Mouse (Mus musculus): ENCODE measurements around the gene B830017H08Rik. TPM values are rescaled to one million over a fixed set of nuclear protein-coding genes. Genes with fewer than 3 reads are reported as not detected.

B830017H08Rik gene
- polyA plus RNA-seq (2014; fragmentation: Illumina TruSeq; extraction: RNeasy Lipid Tissue Mini Kit (QIAGEN cat#74804); ENCODE audit: low read depth, low replicate concordance): not detected

DNA sequence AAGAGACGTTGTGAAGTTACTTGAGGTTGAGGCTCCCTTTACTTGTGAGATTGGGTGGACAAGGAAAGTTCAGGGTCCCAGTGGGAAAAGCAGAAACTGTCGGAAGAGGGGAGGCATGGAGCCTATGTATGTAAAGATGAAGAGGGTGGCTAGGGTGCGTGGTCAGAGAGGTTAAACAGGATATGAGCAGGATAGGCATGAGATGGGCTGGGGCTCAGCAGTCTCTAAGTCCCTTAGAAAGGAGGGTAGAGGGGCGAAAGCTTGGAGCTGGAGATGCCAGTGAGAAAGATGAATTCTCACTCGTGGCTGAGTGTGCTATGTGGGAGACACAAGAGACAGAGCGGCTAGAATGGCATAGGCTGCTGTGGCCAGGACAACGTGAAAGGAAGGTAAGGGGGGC is at the start of gene B830017H08Rik:
B830017H08Rik (plus strand) TSS at position 301 of the 400 bp plus-strand sequence.

DNA sequence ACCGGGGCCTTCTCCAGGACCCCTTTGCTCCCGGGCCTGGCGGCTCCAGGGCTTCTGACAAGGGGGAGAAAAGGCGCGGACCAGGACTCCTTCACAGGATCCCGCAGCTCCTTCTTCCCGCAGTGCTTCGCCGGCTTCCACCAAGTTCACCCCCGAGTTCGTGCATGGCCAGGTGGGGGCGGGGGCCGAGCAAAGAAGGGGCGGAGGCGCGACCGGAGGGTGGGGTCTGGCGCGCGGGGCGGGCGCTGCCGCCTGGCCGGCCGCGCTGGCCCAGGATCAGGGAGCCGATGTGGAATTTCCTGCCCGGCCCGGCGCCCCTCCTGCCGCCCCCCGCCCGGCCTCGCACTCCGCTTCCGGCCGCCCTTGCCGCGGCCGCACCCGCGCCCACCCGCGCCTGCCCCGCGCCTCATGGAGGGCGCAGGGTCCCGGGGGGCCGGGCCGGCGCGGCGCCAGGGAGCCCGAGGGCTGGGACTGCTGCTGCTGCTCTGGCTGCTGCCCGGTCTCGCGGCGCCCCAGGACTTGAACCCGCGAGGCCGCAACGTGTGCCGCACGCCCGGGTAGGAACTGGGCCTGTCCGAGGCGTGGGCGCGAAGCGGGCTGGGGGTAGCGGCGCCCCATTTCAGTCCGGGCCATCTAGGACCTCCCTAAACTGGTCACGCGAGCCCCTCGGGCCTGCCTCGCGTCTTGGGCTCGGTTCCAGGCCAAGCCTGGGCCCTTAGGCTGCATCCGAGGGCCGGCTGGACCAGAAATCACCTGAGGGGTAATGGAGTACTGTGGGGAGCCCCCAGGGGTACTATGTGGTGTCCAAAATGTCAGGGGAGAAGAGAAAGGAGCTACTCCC is 35.7 kb upstream of the B830017H08Rik start, which contains the start of gene Scarf2:
Scarf2 (plus strand) TSS at position 312 of the 841 bp plus-strand sequence.

DNA sequence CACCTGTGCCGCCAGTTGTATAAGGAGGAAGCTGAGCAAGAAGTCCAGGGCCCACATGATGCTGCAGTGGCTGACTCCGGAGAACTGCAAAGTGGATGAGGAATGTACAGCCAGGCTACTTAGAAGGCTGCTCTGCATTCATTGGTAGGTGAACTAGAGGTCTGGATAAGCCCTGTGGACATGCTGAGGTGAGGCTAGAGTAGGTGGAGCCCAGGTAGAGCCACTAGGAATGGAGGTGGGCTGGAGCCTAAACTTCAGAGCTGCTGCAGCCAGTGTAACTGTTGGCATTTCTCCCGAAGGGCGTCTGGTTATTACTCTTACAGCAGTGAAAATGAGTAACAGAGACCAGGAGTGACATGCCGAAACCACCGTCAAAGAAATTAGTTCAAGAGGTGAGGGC is 5.1 kb downstream of the B830017H08Rik start, which contains the start of gene Car15:
Car15 (minus strand) TSS at position 314 of the 400 bp plus-strand sequence.

Other genes with a start within 250 kb of the B830017H08Rik start
- gene Slc7a4, start 249.9 kb upstream of the B830017H08Rik start, polyA plus RNA-seq (2014; fragmentation: Illumina TruSeq; extraction: RNeasy Lipid Tissue Mini Kit (QIAGEN cat#74804); ENCODE audit: low read depth, low replicate concordance): 0.32 TPM
- 15.8 TPM for gene Smpd4, start 213.8 kb upstream of the B830017H08Rik start, polyA plus RNA-seq (2014; fragmentation: Illumina TruSeq; extraction: RNeasy Lipid Tissue Mini Kit (QIAGEN cat#74804); ENCODE audit: low read depth, low replicate concordance)
- gene Ccdc74a, start 186.7 kb upstream of the B830017H08Rik start, polyA plus RNA-seq (2014; fragmentation: Illumina TruSeq; extraction: RNeasy Lipid Tissue Mini Kit (QIAGEN cat#74804); ENCODE audit: low read depth, low replicate concordance): 0.85 TPM
- gene Med15, start 100.2 kb upstream of the B830017H08Rik start, polyA plus RNA-seq (2014; fragmentation: Illumina TruSeq; extraction: RNeasy Lipid Tissue Mini Kit (QIAGEN cat#74804); ENCODE audit: low read depth, low replicate concordance): 13.7 TPM
- gene Klhl22, start 73.5 kb upstream of the B830017H08Rik start, polyA plus RNA-seq (2014; fragmentation: Illumina TruSeq; extraction: RNeasy Lipid Tissue Mini Kit (QIAGEN cat#74804); ENCODE audit: low read depth, low replicate concordance): 10.7 TPM
- gene Scarf2, start 35.8 kb upstream of the B830017H08Rik start, polyA plus RNA-seq (2014; fragmentation: Illumina TruSeq; extraction: RNeasy Lipid Tissue Mini Kit (QIAGEN cat#74804); ENCODE audit: low read depth, low replicate concordance): not detected
- gene Car15, start 5.2 kb downstream of the B830017H08Rik start, polyA plus RNA-seq (2014; fragmentation: Illumina TruSeq; extraction: RNeasy Lipid Tissue Mini Kit (QIAGEN cat#74804); ENCODE audit: low read depth, low replicate concordance): 1.1 TPM
- gene Gm20518, start 58.5 kb downstream of the B830017H08Rik start, polyA plus RNA-seq (2014; fragmentation: Illumina TruSeq; extraction: RNeasy Lipid Tissue Mini Kit (QIAGEN cat#74804); ENCODE audit: low read depth, low replicate concordance): not detected
- not detected for gene Tssk1, start 61.1 kb downstream of the B830017H08Rik start, polyA plus RNA-seq (2014; fragmentation: Illumina TruSeq; extraction: RNeasy Lipid Tissue Mini Kit (QIAGEN cat#74804); ENCODE audit: low read depth, low replicate concordance)
- gene Dgcr2, start 65.4 kb downstream of the B830017H08Rik start, polyA plus RNA-seq (2014; fragmentation: Illumina TruSeq; extraction: RNeasy Lipid Tissue Mini Kit (QIAGEN cat#74804); ENCODE audit: low read depth, low replicate concordance): 9.9 TPM
- not detected for gene Tssk2, start 65.5 kb downstream of the B830017H08Rik start, polyA plus RNA-seq (2014; fragmentation: Illumina TruSeq; extraction: RNeasy Lipid Tissue Mini Kit (QIAGEN cat#74804); ENCODE audit: low read depth, low replicate concordance)
- gene Ess2, start 78.2 kb downstream of the B830017H08Rik start, polyA plus RNA-seq (2014; fragmentation: Illumina TruSeq; extraction: RNeasy Lipid Tissue Mini Kit (QIAGEN cat#74804); ENCODE audit: low read depth, low replicate concordance): 3.5 TPM
- not detected for gene Gsc2, start 81.9 kb downstream of the B830017H08Rik start, polyA plus RNA-seq (2014; fragmentation: Illumina TruSeq; extraction: RNeasy Lipid Tissue Mini Kit (QIAGEN cat#74804); ENCODE audit: low read depth, low replicate concordance)
- 14.8 TPM for gene Slc25a1, start 95.1 kb downstream of the B830017H08Rik start, polyA plus RNA-seq (2014; fragmentation: Illumina TruSeq; extraction: RNeasy Lipid Tissue Mini Kit (QIAGEN cat#74804); ENCODE audit: low read depth, low replicate concordance)
- gene Vpreb2, start 147.3 kb downstream of the B830017H08Rik start, polyA plus RNA-seq (2014; fragmentation: Illumina TruSeq; extraction: RNeasy Lipid Tissue Mini Kit (QIAGEN cat#74804); ENCODE audit: low read depth, low replicate concordance): not detected
- 2.8 TPM for gene Dgcr6, start 219.7 kb downstream of the B830017H08Rik start, polyA plus RNA-seq (2014; fragmentation: Illumina TruSeq; extraction: RNeasy Lipid Tissue Mini Kit (QIAGEN cat#74804); ENCODE audit: low read depth, low replicate concordance)